Mouse (Mus musculus) retina, postnatal 1 day (tissue): ENCODE measurements around the gene Unc5c.

Experiments
- DNase-seq: peaks from one replicate; pipeline ENCODE4 v3.0.0-alpha.2; 2012

Gene Unc5c

GRCm38 (mm10) chr3:141719050-141719449, 254.0 kb downstream of the Unc5c start:
- no peak for DNase-seq

- no peak for DNase-seq
These were observed 259.5 kb downstream of the Unc5c start for GRCm38 (mm10) chr3:141724499-141724898.

GRCm38 (mm10) chr3:141725432-141725831, 260.4 kb downstream of the Unc5c start:
- peak; percentile 72 for DNase-seq

- DNase-seq = no peak
These were observed 268.8 kb downstream of the Unc5c start for GRCm38 (mm10) chr3:141733844-141734243.

GRCm38 (mm10) chr3:141735285-141735684, 270.3 kb downstream of the Unc5c start:
- DNase-seq = no peak

- DNase-seq = no peak
These were observed 280.3 kb downstream of the Unc5c start for GRCm38 (mm10) chr3:141745322-141745721.

- no peak for DNase-seq
These were observed 283.8 kb downstream of the Unc5c start for GRCm38 (mm10) chr3:141748694-141749381.

- no peak for DNase-seq
These were observed 287.2 kb downstream of the Unc5c start for GRCm38 (mm10) chr3:141752172-141752571.

GRCm38 (mm10) chr3:141757259-141757658, 292.2 kb downstream of the Unc5c start:
- no peak for DNase-seq

GRCm38 (mm10) chr3:141778411-141778919, 313.4 kb downstream of the Unc5c start:
- DNase-seq = no peak

GRCm38 (mm10) chr3:141779186-141779585, 314.2 kb downstream of the Unc5c start:
- DNase-seq = no peak

- DNase-seq = no peak
These were observed 317.5 kb downstream of the Unc5c start for GRCm38 (mm10) chr3:141782553-141782952.

- DNase-seq = no peak
These were observed 326.2 kb downstream of the Unc5c start for GRCm38 (mm10) chr3:141791026-141791780.

- DNase-seq = no peak
These were observed 327.1 kb downstream of the Unc5c start for GRCm38 (mm10) chr3:141792106-141792505.

- DNase-seq = no peak
These were observed 328.7 kb downstream of the Unc5c start for GRCm38 (mm10) chr3:141793755-141794154.

- peak; percentile 49 for DNase-seq
These were observed 329.4 kb downstream of the Unc5c start for GRCm38 (mm10) chr3:141794371-141794770.

- DNase-seq = no peak
These were observed 332.4 kb downstream of the Unc5c start for GRCm38 (mm10) chr3:141797372-141797771.

- peak; percentile 48 for DNase-seq
These were observed 332.8 kb downstream of the Unc5c start for GRCm38 (mm10) chr3:141797789-141798188.

GRCm38 (mm10) chr3:141804133-141804532, 339.1 kb downstream of the Unc5c start:
- no peak for DNase-seq

GRCm38 (mm10) chr3:141809581-141809980, 344.6 kb downstream of the Unc5c start:
- no peak for DNase-seq

GRCm38 (mm10) chr3:141810944-141811343, 345.9 kb downstream of the Unc5c start:
- DNase-seq = peak; percentile 38

- DNase-seq = peak; percentile 79
These were observed 346.3 kb downstream of the Unc5c start for GRCm38 (mm10) chr3:141811348-141811747.

- DNase-seq = peak; percentile 90
These were observed 349.8 kb downstream of the Unc5c start for GRCm38 (mm10) chr3:141814776-141815175.
